Mouse (Mus musculus) olfactory bulb, adult 2 months (tissue): ENCODE data around the gene Washc1.

Source experiments
- CTCF ChIP-seq: fragments of 200-500 bp; IDR thresholded peaks from 2 replicates; pipeline ENCODE4 v1.5.1; 2012; ENCODE audit warnings: low read depth, mild to moderate bottlenecking, low read length, moderate library complexity; ENCODE audit not compliant: insufficient read depth
- POLR2A ChIP-seq: fragments of 200-500 bp; IDR thresholded peaks from 2 replicates; pipeline ENCODE4 v1.6.1; 2012; ENCODE audit warnings: mild to moderate bottlenecking, low read depth, low read length, moderate library complexity; ENCODE audit not compliant: insufficient read depth

DNA sequence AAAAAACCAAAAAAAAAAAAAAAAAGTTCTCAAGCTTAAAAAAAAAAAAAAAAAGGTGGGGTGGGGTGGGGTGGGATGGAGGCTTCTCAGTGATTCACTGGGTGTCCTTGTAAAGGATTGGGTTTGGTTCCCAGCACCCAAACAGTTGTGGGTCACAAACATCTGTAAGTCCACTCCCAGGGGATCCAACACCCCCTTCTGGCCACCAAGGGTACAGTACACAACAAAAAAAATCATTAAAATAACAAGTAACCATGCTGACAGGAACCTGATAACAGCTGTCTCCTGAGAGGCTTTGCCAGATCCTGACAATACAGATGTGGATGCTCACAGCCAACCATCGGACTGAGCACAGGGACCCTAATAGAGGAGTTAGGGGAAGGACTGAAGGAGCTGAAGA is 26.9 kb upstream of the Washc1 start:
- TF ChIP-seq POLR2A = no peak
- no peak for TF ChIP-seq CTCF
